Mouse (Mus musculus) limb, embryonic 13.5 days (tissue): ENCODE measurements around the gene Rep15. TPM values are rescaled to one million over a fixed set of nuclear protein-coding genes. Genes with fewer than 3 reads are reported as not detected.

ENCODE experiments used
- ATAC-seq: fragments of 200-750 bp; cut with Nextera tagmentation; 2 replicates; pipeline ENCODE4 v1.8.0; 2017; ENCODE audit warnings: low read depth, moderate number of reproducible peaks, moderate TSS enrichment; ENCODE audit not compliant: low FRiP score
- H3K27ac ChIP-seq: fragments of 300-500 bp; sonication (generic); 2 replicates; pipeline ENCODE4 v1.5.1; 2015; ENCODE audit warnings: inconsistent platforms, mild to moderate bottlenecking, moderate library complexity
- H3K27me3 ChIP-seq: fragments of 300-500 bp; sonication (generic); 2 replicates; pipeline ENCODE4 v1.6.1; 2015; ENCODE audit warnings: mild to moderate bottlenecking, inconsistent platforms
- H3K36me3 ChIP-seq: fragments of 300-500 bp; sonication (generic); 2 replicates; pipeline ENCODE4 v1.6.1; 2015; ENCODE audit warnings: inconsistent platforms, mild to moderate bottlenecking, moderate library complexity
- H3K4me1 ChIP-seq: fragments of 300-500 bp; sonication (generic); 2 replicates; pipeline ENCODE4 v1.6.1; 2015; ENCODE audit warnings: inconsistent platforms
- H3K4me2 ChIP-seq: fragments of 300-500 bp; sonication (generic); replicated peaks from 2 replicates; pipeline ENCODE4 v1.6.1; 2015; ENCODE audit warnings: inconsistent platforms, mild to moderate bottlenecking, moderate library complexity
- H3K4me3 ChIP-seq: fragments of 300-500 bp; sonication (generic); 2 replicates; pipeline ENCODE4 v1.5.1; 2015; ENCODE audit warnings: moderate library complexity, mild to moderate bottlenecking, inconsistent platforms
- H3K9ac ChIP-seq: fragments of 300-500 bp; sonication (generic); 2 replicates; pipeline ENCODE4 v1.6.1; 2015; ENCODE audit warnings: mild to moderate bottlenecking, inconsistent platforms
- H3K9me3 ChIP-seq: fragments of 300-500 bp; sonication (generic); 2 replicates; pipeline ENCODE4 v1.6.1; 2016; ENCODE audit warnings: inconsistent platforms
- WGBS: fragments of 180-500 bp; shearing (Covaris S2); methylation state at CpG from one replicate; pipeline ENCODE4 v1.1.7; 2015; 5-methylcytosine and 5-hydroxymethylcytosine counted together
- polyA plus RNA-seq: library from polyadenylated mRNA; unstranded; fragments of >200 nt; fragmentation: Nextera tagmentation; extraction: Ambion mirVana; gene quantifications from 2 replicates; pipeline ENCODE4 v1.2.1, GENCODE M21; 2015

Gene Rep15
- polyA plus RNA-seq, 1 experiment from 2014 or later: 1.3 TPM

DNA sequence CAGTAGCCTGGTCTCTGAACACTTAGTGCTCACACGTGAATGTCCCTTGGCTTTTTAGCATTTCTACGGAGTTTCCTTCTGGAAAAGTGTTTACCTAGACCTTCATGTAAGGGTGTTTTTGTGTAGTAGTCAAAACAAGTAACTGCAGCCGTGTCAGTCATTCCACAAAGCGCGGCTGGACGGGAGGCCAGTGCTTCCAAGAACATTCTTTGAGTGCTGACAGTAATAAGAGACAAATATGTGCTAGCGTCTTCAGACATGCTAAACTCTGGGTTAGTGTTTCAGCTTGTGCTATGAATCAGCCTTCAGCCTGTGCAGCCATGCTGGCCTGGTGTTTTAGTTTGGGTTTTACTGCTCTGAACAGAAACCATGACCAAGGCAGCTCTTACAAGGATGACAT lies 30.3 kb downstream of the Rep15 start:
- no peak overlapping the region for H3K9ac ChIP-seq
- peaks cover 18% of the 10 kb centered on the region for H3K4me1 ChIP-seq
- ATAC-seq: no peak
- peak overlapping the region; percentile 40; the same call in 1 of the 2 replicates for H3K27ac ChIP-seq
- 70% methylated on average over 7 of the region's 7 CpGs for WGBS
- H3K27me3 ChIP-seq: no peaks in the 10 kb centered on the region
- H3K4me3 ChIP-seq: no peak overlapping the region
- no peaks in the 10 kb centered on the region for H3K9me3 ChIP-seq
- H3K36me3 ChIP-seq: peaks cover 52% of the 10 kb centered on the region
- 0 out of 2 replicates have a peak overlapping the region, but pooled peaks have one; percentile 1 for H3K4me2 ChIP-seq

DNA sequence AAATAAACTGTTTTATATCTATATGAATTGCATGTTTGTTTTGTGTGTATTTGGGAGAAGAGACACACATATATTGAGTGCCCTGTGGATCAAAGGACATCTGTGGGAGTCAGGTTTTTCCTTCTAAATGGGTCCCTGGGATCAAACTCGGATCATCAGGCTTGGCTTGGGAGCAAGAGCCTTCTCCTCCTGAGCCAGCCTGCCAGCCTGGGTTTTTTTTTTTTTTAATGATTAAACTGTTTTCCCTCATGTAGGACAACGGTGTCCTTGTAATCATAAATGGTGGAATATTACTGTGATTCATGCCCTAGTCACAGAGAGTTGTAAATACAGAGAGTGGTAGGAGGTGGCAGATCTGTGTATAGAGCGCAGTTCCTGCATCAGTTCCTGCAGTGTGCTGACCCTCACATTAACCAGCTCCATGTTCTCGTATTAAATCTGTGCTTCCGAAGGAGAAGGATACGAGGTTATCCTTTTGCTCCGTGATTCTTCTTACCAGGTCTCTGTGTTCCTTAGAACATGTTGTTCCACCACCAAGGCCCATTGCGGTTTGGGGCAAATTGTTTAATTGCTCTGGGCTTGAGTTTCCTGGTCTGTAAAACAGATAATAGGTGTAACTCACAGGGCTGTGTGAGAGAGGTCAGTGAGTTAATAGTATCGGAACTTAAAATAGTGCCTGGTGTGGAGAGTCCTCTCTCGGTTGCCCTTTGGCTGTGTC lies 32.0 kb downstream of the Rep15 start:
- H3K9me3 ChIP-seq: no peaks in the 10 kb centered on the region
- H3K4me1 ChIP-seq: peaks cover 18% of the 10 kb centered on the region
- no peak overlapping the region for H3K4me3 ChIP-seq
- no peak overlapping the region for H3K9ac ChIP-seq
- WGBS: 76% methylated on average over 10 of the region's 10 CpGs
- no peak overlapping the region for H3K4me2 ChIP-seq
- H3K27ac ChIP-seq: no peak overlapping the region
- ATAC-seq: no peak
- no peaks in the 10 kb centered on the region for H3K27me3 ChIP-seq
- H3K36me3 ChIP-seq: peaks cover 59% of the 10 kb centered on the region

DNA sequence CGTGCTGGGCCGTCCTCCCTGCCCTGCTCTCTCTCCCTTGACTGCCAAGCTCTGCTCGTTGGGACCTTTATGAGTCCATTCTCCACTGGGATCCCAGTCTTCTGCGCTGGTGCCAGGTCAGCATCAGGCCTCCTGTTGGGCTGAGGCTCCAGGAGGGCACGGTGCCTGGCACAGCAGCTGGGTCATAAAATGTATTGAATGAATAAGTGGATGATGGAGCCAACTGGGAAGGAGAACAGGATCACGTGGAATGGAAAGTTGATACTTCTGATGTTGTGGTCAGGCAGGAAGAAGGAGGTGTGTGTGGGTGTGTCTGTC lies 32.5 kb downstream of the Rep15 start:
- Histone ChIP-seq H3K36me3 (peaks cover 59% of the 10 kb centered on the region), H3K4me1 (peaks cover 18% of the 10 kb centered on the region)
- ATAC-seq: no peak

DNA sequence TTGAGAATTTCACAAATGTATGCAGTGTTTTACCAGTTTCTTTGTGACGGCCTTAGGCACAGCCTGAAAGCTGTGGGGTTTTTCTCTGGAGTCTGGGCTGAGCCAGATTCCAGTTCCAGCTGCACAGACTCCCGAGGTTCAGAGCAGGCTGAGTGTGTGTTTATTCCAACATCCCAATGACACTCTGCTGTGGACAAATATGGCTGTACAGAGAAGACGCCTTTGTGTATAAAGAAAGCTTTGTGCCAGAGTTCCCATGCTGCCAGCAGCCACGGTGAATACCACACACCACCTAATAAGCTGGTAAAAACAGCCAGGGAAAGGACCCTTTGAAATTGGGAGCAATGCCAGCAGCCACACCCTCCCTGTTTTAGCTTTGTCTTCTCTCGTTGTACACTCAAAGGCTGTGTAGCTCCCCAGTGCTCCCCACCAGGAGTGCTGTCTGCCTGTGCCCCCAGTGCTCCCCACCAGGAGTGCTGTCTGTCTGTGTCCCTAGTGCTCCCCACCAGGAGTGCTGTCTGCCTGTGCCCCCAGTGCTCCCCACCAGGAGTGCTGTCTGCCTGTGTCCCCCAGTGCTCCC lies 43.5 kb downstream of the Rep15 start:
- no peak for ATAC-seq
- Histone ChIP-seq H3K4me1 (no peaks in the 10 kb centered on the region), H3K4me3 (no peak overlapping the region), H3K27me3 (no peaks in the 10 kb centered on the region), H3K27ac (peak overlapping the region; percentile 15; the same call in 1 of the 2 replicates), H3K9me3 (no peaks in the 10 kb centered on the region), H3K4me2 (no peak overlapping the region), H3K36me3 (peaks cover 33% of the 10 kb centered on the region), H3K9ac (no peak overlapping the region; the same call in 1 of the 2 replicates)
- 50% methylated on average over 5 of the region's 5 CpGs for WGBS

More for the DNA sequence above, 32.5 kb downstream of the Rep15 start:
- WGBS: 59% methylated on average over 6 of the region's 6 CpGs
- Histone ChIP-seq H3K4me2 (no peak overlapping the region), H3K27me3 (no peaks in the 10 kb centered on the region), H3K9me3 (no peaks in the 10 kb centered on the region), H3K4me3 (no peak overlapping the region), H3K27ac (no peak overlapping the region), H3K9ac (no peak overlapping the region)

- Histone ChIP-seq H3K36me3 (peaks cover 23% of the 10 kb centered on the region), H3K9me3 (no peaks in the 10 kb centered on the region), H3K4me3 (no peak overlapping the region), H3K4me1 (no peaks in the 10 kb centered on the region), H3K4me2 (no peak overlapping the region), H3K27me3 (no peaks in the 10 kb centered on the region), H3K9ac (no peak overlapping the region), H3K27ac (no peak overlapping the region)
- WGBS: 86% methylated on average over 8 of the region's 8 CpGs
- no peak for ATAC-seq
Observed at GRCm38 (mm10) chr6:147076878-147077277, 44.5 kb downstream of the Rep15 start.

GRCm38 (mm10) chr6:147079919-147080318 lies 47.5 kb downstream of the Rep15 start:
- Histone ChIP-seq H3K27ac (no peak overlapping the region), H3K4me3 (no peak overlapping the region), H3K9me3 (no peaks in the 10 kb centered on the region), H3K4me2 (no peak overlapping the region), H3K9ac (no peak overlapping the region), H3K27me3 (no peaks in the 10 kb centered on the region), H3K4me1 (no peaks in the 10 kb centered on the region), H3K36me3 (peaks cover 6% of the 10 kb centered on the region)
- 89% methylated on average over 10 of the region's 10 CpGs for WGBS
- ATAC-seq: no peak

Other genes starting within 250 kb of the Rep15 start
- gene Arntl2, start 236.5 kb upstream of the Rep15 start, polyA plus RNA-seq: 7.3 and 10.2 TPM in 2 replicates
- not detected in 2 replicates for gene Smco2, start 182.5 kb upstream of the Rep15 start, polyA plus RNA-seq
- 61.1 and 68.5 TPM in 2 replicates for gene Ppfibp1, start 144.1 kb upstream of the Rep15 start, polyA plus RNA-seq
- gene 1700034J05Rik, start 78.2 kb upstream of the Rep15 start, polyA plus RNA-seq: 0.18 and 0.31 TPM in 2 replicates
- 98.6 and 99.6 TPM in 2 replicates for gene Mrps35, start 10.2 kb downstream of the Rep15 start, polyA plus RNA-seq
- 1.8 and 2.1 TPM in 2 replicates for gene Mansc4, start 54.4 kb downstream of the Rep15 start, polyA plus RNA-seq
- 7.4 and 8.8 TPM in 2 replicates for gene Klhl42, start 58.8 kb downstream of the Rep15 start, polyA plus RNA-seq
- 13.6 and 16.0 TPM in 2 replicates for gene Pthlh, start 231.6 kb downstream of the Rep15 start, polyA plus RNA-seq